Mouse (Mus musculus): ENCODE measurements around the gene 1810030O07Rik. TPM values are rescaled to one million over a fixed set of nuclear protein-coding genes. Genes with fewer than 3 reads are reported as not detected.

The 1810030O07Rik gene
- 20.1 and 29.1 TPM in 2 replicates for polyA plus RNA-seq (2015; fragmentation: Nextera tagmentation; extraction: Ambion mirVana)

DNA sequence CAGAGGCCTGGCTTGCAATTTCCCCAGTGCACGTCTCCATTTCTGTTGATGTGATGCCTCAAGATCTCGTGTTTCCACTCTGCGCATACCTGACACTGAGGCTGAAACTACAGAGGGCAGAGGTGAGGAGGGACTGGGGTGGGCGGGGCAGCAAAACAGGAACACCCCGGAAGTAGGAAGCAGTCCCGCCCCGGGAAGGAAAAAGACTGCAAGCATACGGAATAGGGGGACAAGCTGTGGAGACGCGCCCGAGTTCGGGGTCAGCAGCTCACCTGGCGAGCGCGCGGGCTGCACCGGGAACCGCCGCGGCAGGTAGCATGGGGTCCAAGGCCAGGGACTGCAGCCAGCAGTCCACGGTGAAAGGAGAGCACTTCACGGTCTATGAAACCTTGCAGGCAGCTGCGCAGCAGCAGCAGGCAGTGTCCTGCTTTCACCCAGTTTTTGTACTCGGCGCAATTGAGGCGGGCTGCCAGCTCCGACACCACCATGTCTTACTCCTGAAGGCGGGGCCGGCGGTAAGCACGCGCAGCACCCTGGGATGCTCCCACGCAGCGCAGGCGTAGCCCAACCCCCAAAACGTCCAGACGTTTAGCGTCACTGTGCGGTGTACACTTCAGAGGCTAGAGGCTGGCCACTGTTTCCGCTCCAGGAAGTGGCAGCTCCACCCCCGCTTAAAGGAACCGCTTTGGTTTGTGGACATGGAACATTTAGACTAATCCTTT lies at the start of gene 1810030O07Rik:
Gene 1810030O07Rik (minus strand): TSS at position 615 of the 722 bp plus-strand sequence.

Other genes starting within 250 kb of the 1810030O07Rik start
- 78.1 and 90.8 TPM in 2 replicates for gene Atp6ap2, start 85.9 kb downstream of the 1810030O07Rik start, polyA plus RNA-seq (2015; fragmentation: Nextera tagmentation; extraction: Ambion mirVana)
- gene Med14, start 88.4 kb upstream of the 1810030O07Rik start, polyA plus RNA-seq (2015; fragmentation: Nextera tagmentation; extraction: Ambion mirVana) = 6.3 and 7.1 TPM in 2 replicates